Mouse (Mus musculus) liver, postnatal 0 days (tissue): ENCODE data around the gene Atp2b1.

Source experiments
- CTCF ChIP-seq: sonication (generic); IDR thresholded peaks from 2 replicates; pipeline ENCODE4 v1.5.1; 2016; ENCODE audit warnings: antibody characterized with exemption, low read depth
- EP300 ChIP-seq: IDR thresholded peaks from 2 replicates; pipeline ENCODE4 v1.6.1; 2016; ENCODE audit warnings: antibody characterized with exemption, low read depth, mild to moderate bottlenecking

- no peak for TF ChIP-seq CTCF
- no peak for TF ChIP-seq EP300
These were observed 29.7 kb downstream of the Atp2b1 start for GRCm38 (mm10) chr10:98943894-98944293.
